Mouse (Mus musculus): ENCODE measurements around the gene Kif5c. TPM values are rescaled to one million over a fixed set of nuclear protein-coding genes. Genes with fewer than 3 reads are reported as not detected.

Kif5c gene
- total RNA-seq, 2 experiments from 2014 or later = 0.27 to 0.40 TPM

- intact Hi-C loops (cut with DNase I; ENCODE audit: low total_unique reads) = no loop called here
- no peak for DNase-seq
Measured at GRCm38 (mm10) chr2:49814011-49814410, 194.9 kb downstream of the Kif5c start.

- DNase-seq = no peak
- intact Hi-C loops (cut with DNase I; ENCODE audit: low total_unique reads) = no loop called here
Measured at GRCm38 (mm10) chr2:49815696-49816320, 196.7 kb downstream of the Kif5c start.

- intact Hi-C loops (cut with DNase I; ENCODE audit: low total_unique reads) = no loop called here
Measured at GRCm38 (mm10) chr2:49816549-49816948, 197.5 kb downstream of the Kif5c start.

GRCm38 (mm10) chr2:49817151-49817550 is 198.1 kb downstream of the Kif5c start:
- no peak for DNase-seq
- intact Hi-C loops (cut with DNase I; ENCODE audit: low total_unique reads) = no loop called here

More at GRCm38 (mm10) chr2:49816549-49816948, 197.5 kb downstream of the Kif5c start:
- no peak for DNase-seq

- DNase-seq = no peak
- intact Hi-C loops (cut with DNase I; ENCODE audit: low total_unique reads) = no loop called here
Measured at GRCm38 (mm10) chr2:49818126-49818525, 199.0 kb downstream of the Kif5c start.

GRCm38 (mm10) chr2:49822312-49822711 is 203.2 kb downstream of the Kif5c start:
- no peak for DNase-seq
- intact Hi-C loops (cut with DNase I; ENCODE audit: low total_unique reads) = no loop called here

Other genes starting within 250 kb of the Kif5c start
- gene Epc2, start 167.8 kb upstream of the Kif5c start, total RNA-seq (2021) = 10 to 100 TPM; 12.9 to 13.2 TPM
- gene Lypd6b, start 168.4 kb downstream of the Kif5c start, total RNA-seq (2021) = not detected